ENCODE assay signal across 17 mouse cellular contexts in genomic region chr9:111146216-111146798, GRCm38 (mm10). TPM values are rescaled to one million over a fixed set of nuclear protein-coding genes. Genes with fewer than 3 reads are reported as not detected.
DNase-seq lines count a peak whose midpoint lies in the region; ATAC-seq and TF ChIP-seq lines count a peak whose summit lies in the region.
"Had no signal": no experiment of that assay in that cellular context is flagged by ENCODE, and none has a peak within 500 bp of the region (broad histone marks: within the 10 kb centered on the region; RNA-seq: fewer than 3 reads in every experiment).

No protein-coding gene starts in this region.

- no peak for TF ChIP-seq CTCF in heart, postnatal 0 days (IDR thresholded peaks at IDR 0.05; ENCODE audit: low read depth)
- no peak for TF ChIP-seq CTCF in MEL (IDR thresholded peaks at IDR 0.05 in 2 of 3, conservative IDR thresholded peaks at IDR 0.05 in 1 of 3; ENCODE audit: control insufficient read depth in 1 of 3, insufficient read depth in 1 of 3, low read depth in 2 of 3, low read length in 3 of 3, poor library complexity in 1 of 3, severe bottlenecking in 1 of 3)

- no peak for TF ChIP-seq RAD21 in MEL (IDR thresholded peaks at IDR 0.05; ENCODE audit: low read depth, low read length)

- 69% methylated on average over 7 of the region's 7 CpGs for WGBS in heart, postnatal 0 days
- WGBS in heart, embryonic 11.5 days (ENCODE audit: insufficient replicate concordance), result 86% methylated on average over 7 of the region's 7 CpGs

- peak overlapping the region; percentile 82 for H3K27ac ChIP-seq in heart, postnatal 0 days (ENCODE audit: low read depth)
- no peak overlapping the region for H3K27ac ChIP-seq in heart, embryonic 11.5 days (ENCODE audit: low read depth, low read length)
- H3K27ac ChIP-seq in MEL (ENCODE audit: control insufficient read depth, low read depth, low read length), result peak overlapping the region; percentile 21
- H3K27ac ChIP-seq: forebrain, embryonic 15.5 days; hindbrain, embryonic 12.5 days; stomach, postnatal 0 days had no signal

- TF ChIP-seq POLR2A in MEL (IDR thresholded peaks at IDR 0.05; ENCODE audit: control insufficient read depth in 1 of 2, insufficient read depth in 1 of 2, low read depth in 1 of 2, low read length in 2 of 2, poor library complexity in 1 of 2), result no peak

- no peaks in the 10 kb centered on the region for H3K27me3 ChIP-seq in heart, postnatal 0 days (ENCODE audit: control insufficient read depth, insufficient read depth, low read length)
- no peaks in the 10 kb centered on the region for H3K27me3 ChIP-seq in heart, embryonic 11.5 days (ENCODE audit: control insufficient read depth, insufficient read depth, low read length)
- no peaks in the 10 kb centered on the region for H3K27me3 ChIP-seq in MEL (ENCODE audit: control insufficient read depth in 1 of 2, insufficient read depth in 2 of 2, low read length in 2 of 2)
- H3K27me3 ChIP-seq: forebrain, embryonic 15.5 days; hindbrain, embryonic 12.5 days had no signal

- no peak overlapping the region for H3K4me3 ChIP-seq in heart, postnatal 0 days (ENCODE audit: low read depth, low read length)
- no peak overlapping the region for H3K4me3 ChIP-seq in heart, embryonic 11.5 days (ENCODE audit: low read depth, low read length)
- no peak overlapping the region for H3K4me3 ChIP-seq in MEL (ENCODE audit: control insufficient read depth in 1 of 2, insufficient read depth in 1 of 2, low read depth in 2 of 2, low read length in 2 of 2)
- H3K4me3 ChIP-seq: forebrain, embryonic 15.5 days; hindbrain, embryonic 12.5 days; myocyte had no signal

- no peak for DNase-seq in heart, postnatal 0 days (ENCODE audit: low spot score)
- DNase-seq in 416B (ENCODE audit: low read depth) (peak; percentile 66), MEL (ENCODE audit: low read depth, low spot score) (peak; percentile 29)
- DNase-seq in kidney, adult 8-10 months, result no peak
- no peak for DNase-seq in spleen, adult 18-20 months
- DNase-seq in kidney, adult 9 months, result no peak
- DNase-seq: adrenal gland, adult 8-10 months; cerebellum, adult 11 months; gastrocnemius, postnatal 25 days; kidney, adult 2 months; thymus, postnatal 4 days had no signal

- H3K4me1 ChIP-seq in heart, postnatal 0 days (ENCODE audit: control insufficient read depth, insufficient read depth), result peaks cover 63% of the 10 kb centered on the region
- H3K4me1 ChIP-seq in heart, embryonic 11.5 days (ENCODE audit: control insufficient read depth, insufficient read depth, low read length), result peaks cover 32% of the 10 kb centered on the region
- peaks cover 11 to 20% of the 10 kb centered on the region in 2 experiments for H3K4me1 ChIP-seq in MEL (ENCODE audit: control insufficient read depth in 1 of 2, insufficient read depth in 2 of 2, low read length in 2 of 2)
- H3K4me1 ChIP-seq: forebrain, embryonic 15.5 days; hindbrain, embryonic 12.5 days had no signal

- ATAC-seq in heart, postnatal 0 days (ENCODE audit: insufficient read depth, low read depth), result no peak
- no peak for ATAC-seq in heart, embryonic 11.5 days (replicated peaks; ENCODE audit: insufficient number of reproducible peaks, low FRiP score, low TSS enrichment)
- peak; percentile 59 for ATAC-seq in inflammation-experienced regulatory T-cells, adult 6 months
- ATAC-seq: forebrain, embryonic 15.5 days had no signal

- H3K9ac ChIP-seq in heart, postnatal 0 days (replicated peaks; ENCODE audit: low read depth, low read length), result no peak overlapping the region
- no peak overlapping the region for H3K9ac ChIP-seq in heart, embryonic 11.5 days (ENCODE audit: low read depth, low read length)
- no peak overlapping the region for H3K9ac ChIP-seq in MEL (ENCODE audit: control insufficient read depth, low read depth, low read length, poor library complexity, severe bottlenecking)
- H3K9ac ChIP-seq: forebrain, embryonic 15.5 days; hindbrain, embryonic 12.5 days had no signal

- no peaks in the 10 kb centered on the region for H3K79me2 ChIP-seq in MEL (ENCODE audit: control insufficient read depth, insufficient read depth, low read length, poor library complexity)

- no peaks in the 10 kb centered on the region for H3K9me3 ChIP-seq in heart, postnatal 0 days (replicated peaks; ENCODE audit: control insufficient read depth, low read length)
- no peaks in the 10 kb centered on the region for H3K9me3 ChIP-seq in heart, embryonic 11.5 days (replicated peaks; ENCODE audit: control insufficient read depth, low read length)
- H3K9me3 ChIP-seq in MEL (replicated peaks; ENCODE audit: insufficient read depth, low read length), result no peaks in the 10 kb centered on the region
- H3K9me3 ChIP-seq: forebrain, embryonic 15.5 days; hindbrain, embryonic 12.5 days had no signal

- H3K4me2 ChIP-seq in heart, postnatal 0 days (ENCODE audit: low read depth, low read length), result no peak overlapping the region
- H3K4me2 ChIP-seq in heart, embryonic 11.5 days, result no peak overlapping the region
- H3K4me2 ChIP-seq: forebrain, embryonic 15.5 days; hindbrain, embryonic 12.5 days had no signal

- TF ChIP-seq EP300 in heart, postnatal 0 days (IDR thresholded peaks at IDR 0.05; ENCODE audit: low read depth), result no peak
- no peak for TF ChIP-seq EP300 in MEL (IDR thresholded peaks at IDR 0.05; ENCODE audit: low read depth in 1 of 2, low read length in 2 of 2)

- H3K36me3 ChIP-seq in heart, postnatal 0 days (replicated peaks; ENCODE audit: control insufficient read depth, insufficient read depth, low read length), result peaks cover 21% of the 10 kb centered on the region
- no peaks in the 10 kb centered on the region; the same call in 1 of the 2 replicates for H3K36me3 ChIP-seq in heart, embryonic 11.5 days (ENCODE audit: control insufficient read depth, insufficient read depth, low read length)
- peaks cover 0 to 26% of the 10 kb centered on the region in 2 experiments; a peak in 2 of 4 replicates for H3K36me3 ChIP-seq in MEL (ENCODE audit: control insufficient read depth in 1 of 2, insufficient read depth in 2 of 2, low read length in 2 of 2)
- H3K36me3 ChIP-seq: forebrain, embryonic 15.5 days; hindbrain, embryonic 12.5 days had no signal

TF ChIP-seq in MEL, 35 proteins besides CTCF, POLR2A, EP300 and RAD21:
- no peak for TF ChIP-seq ZKSCAN1 (IDR thresholded peaks at IDR 0.05; ENCODE audit: low read depth, low read length)
- no peak for TF ChIP-seq SMC3 (IDR thresholded peaks at IDR 0.05; ENCODE audit: low read depth, low read length)
- TF ChIP-seq ZC3H11A (IDR thresholded peaks at IDR 0.05; ENCODE audit: low read depth, low read length), result no peak
- no peak for TF ChIP-seq ETS1 (IDR thresholded peaks at IDR 0.05; ENCODE audit: low read depth, low read length)
- no peak for TF ChIP-seq TAL1 (IDR thresholded peaks at IDR 0.05; ENCODE audit: low read length)
- TF ChIP-seq GABPA (IDR thresholded peaks at IDR 0.05; ENCODE audit: low read depth, low read length), result no peak
- TF ChIP-seq HCFC1 (IDR thresholded peaks at IDR 0.05; ENCODE audit: low read depth, low read length), result no peak

RNA-seq across cellular contexts. Expression of gene Lrrfip2, which starts 28.9 kb away (rescaled TPM):
- 82.4 and 86.6 TPM in 2 replicates for total RNA-seq in heart, postnatal 0 days (2014; rRNA removed; ENCODE audit: low replicate concordance)
- 62.6 and 73.9 TPM in 2 replicates for polyA plus RNA-seq in heart, postnatal 0 days (2015; fragmentation: Nextera tagmentation; extraction: Ambion mirVana)
- polyA plus RNA-seq in heart, embryonic 11.5 days (2014; fragmentation: Nextera tagmentation; extraction: Ambion mirVana), result 51.9 and 55.6 TPM in 2 replicates
- 26.0 and 28.4 TPM in 2 replicates for total RNA-seq in MEL (2012; rRNA removed)
- polyA plus RNA-seq in MEL (2012; ENCODE audit: insufficient read depth in 1 of 2, insufficient read length in 2 of 2, low read depth in 1 of 2, low replicate concordance in 2 of 2, missing spikeins in 1 of 2), result 10 to 100 TPM in 1 of 2 experiments, not detected in 1; 42.7 TPM
- 10 to 100 TPM in 2 of 3 experiments, 1 to 10 TPM in 1; 8.4 to 17.2 (median 17.0) TPM for polyA plus RNA-seq in inflammation-experienced regulatory T-cells, adult 6 months (2017; shearing (Covaris generic))

Comparison
In these comparisons a context has a peak if more than half of its experiments do, and no peak if none do; other contexts are left out.
1. DNase-seq: peak in 416B (single experiment) and MEL (single experiment); none in heart, postnatal 0 days (single experiment), kidney, adult 8-10 months (0 of 2), spleen, adult 18-20 months (0 of 2) and kidney, adult 9 months (single experiment).